Mouse (Mus musculus): ENCODE data around the gene Nefh. TPM values are rescaled to one million over a fixed set of nuclear protein-coding genes. Genes with fewer than 3 reads are reported as not detected.

Nefh gene
- polyA plus RNA-seq (2016; fragmentation: Nextera tagmentation; extraction: Ambion mirVana): 0.58 and 0.66 TPM in 2 replicates

DNA sequence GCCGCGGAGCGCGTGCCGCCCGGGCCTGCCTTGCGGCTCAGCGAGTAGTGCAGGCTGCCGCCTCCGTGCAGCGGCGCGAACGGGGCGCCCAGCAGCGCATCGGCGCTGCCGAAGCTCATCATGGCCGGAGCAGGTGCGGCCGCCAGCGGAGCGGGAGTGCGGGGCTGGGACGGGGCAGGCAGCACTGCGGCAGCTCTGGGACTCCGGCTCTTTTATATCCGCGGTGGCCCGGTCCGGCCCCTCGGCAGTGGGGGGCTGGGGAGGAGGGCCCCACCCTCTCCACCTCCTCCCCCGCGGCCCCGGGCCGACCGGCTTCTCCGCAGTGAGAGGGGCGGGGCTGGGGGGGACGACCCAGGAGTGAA, at the start of gene Nefh:
TSS of gene Nefh (minus strand) at position 252 of the 362 bp plus-strand sequence.
- ATAC-seq (ENCODE audit: insufficient number of reproducible peaks, low FRiP score): no peak
- no peaks in the 10 kb centered on the region for H3K9me3 ChIP-seq (replicated peaks)
- peak within 1 kb of the TSS; percentile 50 for H3K9ac ChIP-seq
- H3K4me2 ChIP-seq: peak within 1 kb of the TSS; percentile 98
- peak within 1 kb of the TSS; percentile 64 for H3K4me3 ChIP-seq
- peaks cover 14% of the 10 kb centered on the region for H3K4me1 ChIP-seq (replicated peaks)
- WGBS: 2% methylated on average over 41 of the region's 41 CpGs
- H3K36me3 ChIP-seq: no peaks in the 10 kb centered on the region
- no peak within 1 kb of the TSS for H3K27ac ChIP-seq (ENCODE audit: poor library complexity, severe bottlenecking)
- H3K27me3 ChIP-seq (replicated peaks): peaks cover 97% of the 10 kb centered on the region

DNA sequence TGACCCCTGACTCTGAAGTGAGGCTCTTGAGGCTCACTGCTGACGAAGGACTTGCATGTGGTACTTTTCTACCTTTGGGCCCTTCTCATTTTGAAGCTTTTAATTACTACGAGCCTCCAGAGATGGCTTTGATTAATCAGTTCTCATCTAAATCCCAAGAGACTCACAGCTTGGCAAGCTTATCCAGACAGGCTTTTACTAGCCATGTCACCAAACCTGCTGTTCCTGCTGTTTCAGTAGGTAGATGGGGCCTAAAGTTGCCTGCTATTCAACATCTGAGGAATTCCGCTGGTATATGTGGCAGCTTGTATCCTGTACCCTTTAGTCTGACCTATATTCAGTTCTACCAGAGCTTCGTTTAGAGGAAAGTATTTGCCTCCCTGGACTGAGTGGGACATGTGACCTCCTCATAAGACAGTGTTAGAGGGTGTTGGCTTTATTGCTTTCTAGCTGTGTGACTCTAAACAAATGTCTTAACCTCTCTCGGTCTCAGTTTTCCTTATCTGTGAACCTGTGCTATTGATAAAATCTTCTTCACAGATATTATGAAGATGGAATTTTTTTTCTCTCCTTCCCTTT, 48.8 kb upstream of the Nefh start:
- 87% methylated on average over 5 of the region's 5 CpGs for whole genome bisulfite sequencing

DNA sequence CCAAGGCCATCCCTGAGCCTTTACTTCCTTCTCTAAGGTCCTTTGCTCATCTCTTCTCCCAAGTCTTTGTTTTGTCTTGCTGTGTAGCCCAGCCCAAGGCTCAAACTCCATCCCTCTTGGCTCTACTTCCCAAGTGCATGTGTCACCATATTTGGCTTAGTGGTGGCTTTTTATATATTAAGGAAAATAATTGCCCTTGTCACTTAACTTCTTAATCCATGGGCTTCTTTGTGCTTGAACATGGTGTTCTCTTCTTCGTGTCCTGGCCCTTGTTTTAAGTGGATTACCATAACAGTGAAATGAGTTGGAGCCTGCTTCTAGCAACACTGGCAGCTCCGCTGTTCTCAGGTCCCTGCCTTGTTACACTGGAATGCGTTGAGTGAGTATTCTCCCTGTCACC, 47.8 kb upstream of the Nefh start:
- Histone ChIP-seq H3K4me3 (no peak overlapping the region), H3K9ac (no peak overlapping the region), H3K36me3 (peaks cover 15% of the 10 kb centered on the region), H3K27ac (ENCODE audit: poor library complexity, severe bottlenecking) (no peak overlapping the region), H3K27me3 (replicated peaks) (no peaks in the 10 kb centered on the region), H3K4me2 (no peak overlapping the region), H3K4me1 (replicated peaks) (peaks cover 30% of the 10 kb centered on the region), H3K9me3 (replicated peaks) (no peaks in the 10 kb centered on the region)
- no peak for ATAC-seq (ENCODE audit: insufficient number of reproducible peaks, low FRiP score)
- WGBS: 86% methylated on average over 3 of the region's 3 CpGs

More for the DNA sequence above, 48.8 kb upstream of the Nefh start:
- Histone ChIP-seq H3K4me3 (no peak overlapping the region), H3K4me1 (replicated peaks) (peaks cover 30% of the 10 kb centered on the region), H3K9me3 (replicated peaks) (no peaks in the 10 kb centered on the region), H3K27ac (ENCODE audit: poor library complexity, severe bottlenecking) (no peak overlapping the region), H3K36me3 (peaks cover 17% of the 10 kb centered on the region), H3K27me3 (replicated peaks) (no peaks in the 10 kb centered on the region), H3K9ac (no peak overlapping the region), H3K4me2 (no peak overlapping the region)
- ATAC-seq (ENCODE audit: insufficient number of reproducible peaks, low FRiP score): no peak

DNA sequence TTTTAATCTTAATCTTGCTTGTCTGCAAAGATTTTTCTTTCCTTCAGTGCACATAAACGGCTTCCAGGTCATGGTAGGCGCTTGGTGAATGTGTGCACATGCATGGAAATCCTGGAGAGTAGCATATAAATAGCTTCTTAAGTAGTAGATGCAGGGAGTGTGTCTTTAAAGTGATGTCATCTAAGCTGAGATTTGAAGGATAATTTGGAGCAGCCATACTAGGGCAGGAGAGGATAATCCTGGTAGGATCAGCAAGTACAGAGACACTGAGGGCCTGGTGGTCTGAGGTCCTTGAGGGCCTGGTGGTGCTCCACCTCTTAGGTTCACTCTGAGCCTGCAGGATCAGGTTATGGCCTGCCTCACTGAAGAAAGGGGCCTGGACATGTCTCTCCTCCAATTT, 44.6 kb upstream of the Nefh start:
- Histone ChIP-seq H3K9ac (no peak overlapping the region), H3K4me1 (replicated peaks) (peaks cover 39% of the 10 kb centered on the region), H3K27ac (ENCODE audit: poor library complexity, severe bottlenecking) (no peak overlapping the region), H3K9me3 (replicated peaks) (no peaks in the 10 kb centered on the region), H3K4me3 (no peak overlapping the region), H3K27me3 (replicated peaks) (no peaks in the 10 kb centered on the region), H3K4me2 (no peak overlapping the region), H3K36me3 (peaks cover 12% of the 10 kb centered on the region; the same call in 1 of the 2 replicates)
- 71% methylated on average over 2 of the region's 2 CpGs for WGBS
- no peak for ATAC-seq (ENCODE audit: insufficient number of reproducible peaks, low FRiP score)

DNA sequence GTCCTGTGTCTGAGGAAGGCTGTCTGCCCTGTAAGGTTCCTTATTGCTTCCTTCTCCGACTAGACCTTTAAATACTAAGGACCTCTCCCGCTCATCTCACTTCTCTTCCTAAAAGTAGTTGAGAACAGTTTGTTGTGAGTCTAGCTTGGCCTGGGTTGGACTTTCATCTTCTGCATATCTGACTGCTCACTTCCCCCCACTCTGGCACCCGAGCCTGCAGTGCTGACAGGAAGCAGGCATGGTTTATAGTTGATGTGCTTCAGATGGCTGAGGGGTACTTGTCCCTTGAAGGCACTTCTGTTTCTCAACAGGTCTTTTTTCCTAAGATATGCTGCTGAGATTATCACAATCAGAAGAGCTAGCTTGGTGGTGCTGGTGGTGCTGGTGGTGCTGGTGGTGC, 41.3 kb upstream of the Nefh start:
- no peaks in the 10 kb centered on the region for H3K27me3 ChIP-seq (replicated peaks)
- H3K4me1 ChIP-seq (replicated peaks): peaks cover 31% of the 10 kb centered on the region
- 44% methylated on average over 3 of the region's 3 CpGs for WGBS
- H3K9ac ChIP-seq: no peak overlapping the region
- ATAC-seq (ENCODE audit: insufficient number of reproducible peaks, low FRiP score): no peak
- 0 out of 2 replicates have a peak, but pooled peaks cover 6% of the 10 kb centered on the region for H3K36me3 ChIP-seq
- H3K4me3 ChIP-seq: no peak overlapping the region
- 0 out of 2 replicates have a peak overlapping the region, but pooled peaks have one; percentile 8 for H3K4me2 ChIP-seq
- no peak overlapping the region for H3K27ac ChIP-seq (ENCODE audit: poor library complexity, severe bottlenecking)
- no peaks in the 10 kb centered on the region for H3K9me3 ChIP-seq (replicated peaks)

DNA sequence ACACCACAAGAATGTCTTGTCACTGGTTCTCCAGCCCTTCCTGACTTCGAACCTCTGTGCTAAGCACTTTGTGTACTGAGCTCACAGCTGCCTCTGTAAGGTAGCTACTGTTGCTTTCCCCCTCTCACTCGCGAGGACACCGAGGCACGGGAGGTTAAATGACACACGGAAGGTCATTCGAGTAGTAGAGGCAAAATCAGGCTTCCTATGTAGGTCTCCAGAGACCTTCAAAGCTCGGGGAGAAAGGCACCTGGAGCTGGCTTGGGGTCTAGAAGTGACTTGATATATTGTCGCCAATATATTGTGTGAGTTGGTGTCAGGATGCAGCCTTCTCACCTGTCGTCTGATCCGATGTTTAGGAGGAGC, 39.6 kb upstream of the Nefh start:
- no peak for ATAC-seq (ENCODE audit: insufficient number of reproducible peaks, low FRiP score)
- Histone ChIP-seq H3K4me3 (peak overlapping the region; percentile 91), H3K4me2 (peak overlapping the region; percentile 97), H3K27ac (ENCODE audit: poor library complexity, severe bottlenecking) (peak overlapping the region; percentile 28; the same call in 1 of the 2 replicates), H3K36me3 (0 out of 2 replicates have a peak, but pooled peaks cover 3% of the 10 kb centered on the region), H3K9ac (peak overlapping the region; percentile 85), H3K9me3 (replicated peaks) (no peaks in the 10 kb centered on the region), H3K27me3 (replicated peaks) (no peaks in the 10 kb centered on the region), H3K4me1 (replicated peaks) (peaks cover 32% of the 10 kb centered on the region)
- 51% methylated on average over 11 of the region's 11 CpGs for WGBS

DNA sequence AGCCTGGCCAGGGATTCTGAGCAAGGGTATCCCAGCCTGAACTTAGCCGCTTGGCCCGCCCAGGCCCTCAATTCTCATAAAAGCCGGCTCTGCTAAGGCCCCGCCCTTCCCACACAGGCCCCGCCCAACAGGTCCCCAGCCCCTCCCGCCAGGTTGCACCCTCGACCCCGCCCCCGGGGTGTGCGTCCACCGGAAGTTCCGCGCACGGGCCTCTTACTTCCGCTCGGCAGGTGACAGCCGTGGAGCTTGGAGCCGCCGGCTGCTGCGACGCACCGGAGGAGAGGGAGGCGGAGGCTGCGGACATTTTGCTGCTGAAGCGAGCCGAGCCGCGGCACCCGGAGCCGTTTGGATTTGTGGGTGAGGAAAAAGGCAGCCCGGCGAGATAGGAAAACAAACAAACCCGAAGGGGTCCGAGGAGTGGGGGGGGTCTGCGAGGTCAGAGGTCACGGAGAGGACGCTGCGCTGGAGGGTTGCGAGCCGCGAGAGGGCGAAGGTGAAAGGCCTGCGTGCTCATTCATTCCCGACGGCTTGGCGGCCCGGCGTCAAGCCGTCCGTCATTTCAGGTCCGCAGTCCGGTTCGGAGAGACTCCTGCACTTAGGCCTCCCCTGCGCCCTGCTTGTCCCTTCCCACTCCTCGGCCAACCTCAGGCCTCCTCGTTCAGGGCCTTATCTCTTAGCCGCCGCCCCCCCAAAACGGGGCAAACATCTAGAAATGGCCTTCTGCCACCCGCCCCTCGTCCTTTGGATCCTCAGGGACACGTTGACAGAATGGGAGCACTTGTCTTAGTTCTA, 39.0 kb upstream of the Nefh start, which contains the start of gene Ap1b1:
TSS of gene Ap1b1 (plus strand) at position 130 of the 792 bp plus-strand sequence.
- H3K4me1 ChIP-seq (replicated peaks): peaks cover 27% of the 10 kb centered on the region
- WGBS: under 1% methylated on average over 61 of the region's 62 CpGs
- no peaks in the 10 kb centered on the region for H3K27me3 ChIP-seq (replicated peaks)
- peak; percentile 95 for ATAC-seq (ENCODE audit: insufficient number of reproducible peaks, low FRiP score)
- peak within 1 kb of the TSS; percentile 97 for H3K4me2 ChIP-seq
- peak within 1 kb of the TSS; percentile 91 for H3K4me3 ChIP-seq
- 0 out of 2 replicates have a peak, but pooled peaks cover 3% of the 10 kb centered on the region for H3K36me3 ChIP-seq
- peak within 1 kb of the TSS; percentile 28; the same call in 1 of the 2 replicates for H3K27ac ChIP-seq (ENCODE audit: poor library complexity, severe bottlenecking)
- H3K9ac ChIP-seq: peak within 1 kb of the TSS; percentile 85
- no peaks in the 10 kb centered on the region for H3K9me3 ChIP-seq (replicated peaks)

DNA sequence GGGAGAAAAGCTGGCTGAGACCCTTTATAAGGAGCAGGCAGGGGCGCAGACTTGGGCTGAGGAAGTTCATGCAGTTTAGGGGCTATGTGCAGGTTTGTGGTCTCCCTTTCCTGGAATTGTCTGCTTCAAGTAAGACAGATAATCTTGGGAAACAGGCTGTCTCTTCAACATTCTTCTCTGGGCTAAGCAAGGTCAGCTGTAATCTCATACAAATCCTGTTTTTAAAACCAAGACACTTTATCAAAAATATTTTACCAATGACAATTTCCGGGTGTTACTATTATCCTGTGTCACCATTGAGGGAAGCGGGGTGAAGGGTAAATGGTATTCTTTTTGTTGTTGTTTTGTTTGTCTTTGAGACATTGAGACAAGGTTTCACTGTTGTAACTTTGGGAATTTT, 36.9 kb upstream of the Nefh start:
- no peak overlapping the region for H3K4me2 ChIP-seq
- no peaks in the 10 kb centered on the region for H3K27me3 ChIP-seq (replicated peaks)
- no peak overlapping the region for H3K27ac ChIP-seq (ENCODE audit: poor library complexity, severe bottlenecking)
- H3K4me3 ChIP-seq: no peak overlapping the region
- H3K9me3 ChIP-seq (replicated peaks): no peaks in the 10 kb centered on the region
- H3K36me3 ChIP-seq: no peaks in the 10 kb centered on the region
- H3K4me1 ChIP-seq (replicated peaks): peaks cover 26% of the 10 kb centered on the region
- WGBS: 58% methylated on average over 3 of the region's 3 CpGs
- H3K9ac ChIP-seq: no peak overlapping the region
- no peak for ATAC-seq (ENCODE audit: insufficient number of reproducible peaks, low FRiP score)

DNA sequence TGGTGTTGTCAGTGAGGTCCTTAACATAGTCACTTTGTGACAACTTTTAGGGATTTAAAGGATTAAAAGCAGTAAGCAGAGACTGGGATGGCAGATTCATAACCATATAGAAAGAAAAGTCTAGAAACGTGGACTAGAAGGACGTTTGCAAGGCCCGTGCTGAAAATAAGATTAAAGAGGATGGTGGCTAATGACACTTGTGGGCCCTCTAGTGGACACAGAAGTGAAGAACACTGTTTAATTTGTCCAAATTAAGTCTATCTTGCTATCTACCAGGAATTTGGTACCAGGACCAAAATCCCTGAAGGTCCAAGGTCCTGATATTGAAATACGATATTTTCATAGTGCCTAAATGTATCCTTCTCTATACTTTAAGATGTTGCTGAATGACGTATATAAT, 36.4 kb upstream of the Nefh start:
- WGBS: 2% methylated on average over 5 of the region's 5 CpGs
- H3K9me3 ChIP-seq (replicated peaks): no peaks in the 10 kb centered on the region
- 0 out of 2 replicates have a peak overlapping the region, but pooled peaks have one; percentile 27 for H3K9ac ChIP-seq

DNA sequence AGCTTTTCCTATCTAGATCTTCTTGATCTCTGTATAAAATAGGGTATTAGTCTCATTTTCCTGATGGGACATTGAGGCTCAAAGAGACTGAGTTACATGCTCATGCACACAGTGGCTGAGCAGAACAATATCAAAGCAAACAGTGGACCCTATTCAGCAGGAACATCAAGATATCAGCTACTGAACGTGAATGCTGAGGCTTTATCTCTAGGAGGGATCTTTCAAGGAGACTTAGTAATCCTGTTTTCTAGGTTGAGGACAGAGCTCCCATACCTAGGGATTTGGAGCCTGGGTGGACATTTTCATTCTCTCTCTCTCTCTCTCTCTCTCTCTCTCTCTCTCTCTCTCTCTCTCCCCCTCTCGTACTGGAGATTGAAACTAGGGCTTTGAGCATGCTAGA, 35.7 kb upstream of the Nefh start:
- H3K9ac ChIP-seq: no peak overlapping the region
- WGBS: 58% methylated on average over 2 of the region's 2 CpGs
- H3K4me2 ChIP-seq: no peak overlapping the region
- H3K9me3 ChIP-seq (replicated peaks): no peaks in the 10 kb centered on the region
- no peak overlapping the region for H3K27ac ChIP-seq (ENCODE audit: poor library complexity, severe bottlenecking)
- H3K36me3 ChIP-seq: no peaks in the 10 kb centered on the region
- no peaks in the 10 kb centered on the region for H3K27me3 ChIP-seq (replicated peaks)
- peaks cover 16% of the 10 kb centered on the region for H3K4me1 ChIP-seq (replicated peaks)
- no peak for ATAC-seq (ENCODE audit: insufficient number of reproducible peaks, low FRiP score)
- H3K4me3 ChIP-seq: no peak overlapping the region

More for the DNA sequence above, 36.4 kb upstream of the Nefh start:
- no peak for ATAC-seq (ENCODE audit: insufficient number of reproducible peaks, low FRiP score)
- no peak overlapping the region for H3K27ac ChIP-seq (ENCODE audit: poor library complexity, severe bottlenecking)
- peaks cover 23% of the 10 kb centered on the region for H3K4me1 ChIP-seq (replicated peaks)
- H3K4me2 ChIP-seq: peak overlapping the region; percentile 40
- H3K36me3 ChIP-seq: no peaks in the 10 kb centered on the region
- no peak overlapping the region for H3K4me3 ChIP-seq
- no peaks in the 10 kb centered on the region for H3K27me3 ChIP-seq (replicated peaks)

DNA sequence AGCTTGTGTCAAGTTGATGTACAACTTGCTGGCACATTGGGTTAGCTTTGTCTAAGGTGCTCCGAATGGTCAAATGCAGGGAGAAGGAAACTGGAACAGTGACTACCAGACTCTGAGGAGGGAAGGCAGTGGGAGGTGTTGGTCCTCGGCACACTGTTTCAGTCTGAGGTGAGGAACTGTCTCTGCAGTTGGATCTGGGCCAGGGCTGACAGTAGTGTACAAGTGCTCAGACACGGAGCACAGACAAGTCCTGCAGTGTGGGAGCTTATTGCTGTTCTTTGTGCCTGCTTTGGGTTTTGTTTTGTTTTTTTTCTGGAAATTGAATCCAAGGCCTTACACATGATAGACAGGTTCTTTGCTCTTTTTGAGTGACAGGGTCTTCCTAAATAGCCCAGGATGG, 35.1 kb upstream of the Nefh start:
- H3K27me3 ChIP-seq (replicated peaks): no peaks in the 10 kb centered on the region
- no peak overlapping the region for H3K27ac ChIP-seq (ENCODE audit: poor library complexity, severe bottlenecking)
- no peaks in the 10 kb centered on the region for H3K36me3 ChIP-seq
- no peak overlapping the region for H3K4me2 ChIP-seq
- H3K9ac ChIP-seq: no peak overlapping the region
- no peak overlapping the region for H3K4me3 ChIP-seq
- WGBS: 45% methylated on average over 3 of the region's 3 CpGs
- no peak for ATAC-seq (ENCODE audit: insufficient number of reproducible peaks, low FRiP score)
- no peaks in the 10 kb centered on the region for H3K9me3 ChIP-seq (replicated peaks)
- H3K4me1 ChIP-seq (replicated peaks): peaks cover 12% of the 10 kb centered on the region

All from heart, embryonic 12.5 days (tissue).